Mouse (Mus musculus) urinary bladder, adult 2 months (tissue): ENCODE results near the gene Uba2. TPM values are rescaled to one million over a fixed set of nuclear protein-coding genes. Genes with fewer than 3 reads are reported as not detected.

Experiments used
- polyA plus RNA-seq: library from polyadenylated mRNA; depleted of rRNA; stranded (reverse); fragments of >200 nt; gene quantifications from 2 replicates; pipeline ENCODE4 v1.2.3, GENCODE M21; 2012; rRNA removed

Uba2 gene
- polyA plus RNA-seq, 1 experiment: 90.3 TPM

Other genes starting within 250 kb of the Uba2 start
- not detected in 2 replicates for gene Scgb2b26, start 224.6 kb downstream of the Uba2 start, polyA plus RNA-seq
- not detected in 2 replicates for gene Scgb2b27, start 155.7 kb downstream of the Uba2 start, polyA plus RNA-seq
- not detected in 2 replicates for gene Scgb1b27, start 148.1 kb downstream of the Uba2 start, polyA plus RNA-seq
- gene Scgb1b30, start 74.2 kb downstream of the Uba2 start, polyA plus RNA-seq: not detected in 2 replicates
- 23.0 and 23.3 TPM in 2 replicates for gene Wtip, start 36.3 kb downstream of the Uba2 start, polyA plus RNA-seq
- 34.9 and 44.6 TPM in 2 replicates for gene Pdcd2l, start 27.1 kb upstream of the Uba2 start, polyA plus RNA-seq
- 242 and 345 TPM in 2 replicates for gene Gpi1, start 60.7 kb upstream of the Uba2 start, polyA plus RNA-seq
- not detected in 2 replicates for gene Gm6096, start 81.4 kb upstream of the Uba2 start, polyA plus RNA-seq
- 31.1 and 31.4 TPM in 2 replicates for gene 4931406P16Rik, start 144.0 kb upstream of the Uba2 start, polyA plus RNA-seq
- 61.6 and 77.2 TPM in 2 replicates for gene Lsm14a, start 223.7 kb upstream of the Uba2 start, polyA plus RNA-seq